Comparison of ENCODE assay signal across 25 mouse cellular contexts in genomic region chr16:71885701-71886100, GRCm38 (mm10).
"Had no signal": no experiment of that assay in that cellular context is flagged by ENCODE, and none has a peak within 500 bp of the region (broad histone marks: within the 10 kb centered on the region; RNA-seq: fewer than 3 reads in every experiment).

No protein-coding gene starts in this region.

- H3K4me3 ChIP-seq: gastrocnemius, adult 2 months; heart, adult 2 months; heart, embryonic 13.5 days; heart, embryonic 15.5 days; hindbrain, embryonic 13.5 days; hindbrain, embryonic 15.5 days; layer of hippocampus, adult 2 months; left cerebral cortex, adult 2 months; limb, embryonic 10.5 days; limb, embryonic 12.5 days; liver, embryonic 13.5 days; liver, embryonic 15.5 days had no signal

- DNase-seq: gastrocnemius, adult 2 months; gastrocnemius, postnatal 14 days; gastrocnemius, postnatal 36 days; heart, adult 11 months; heart, adult 2 months; heart, postnatal 14 days; heart, postnatal 36 days; kidney, adult 2 months; kidney, adult 9 months; kidney, postnatal 10 days; kidney, postnatal 25 days; kidney, postnatal 4 days; liver; liver, embryonic 13.5 days; liver, postnatal 0 days had no signal

- H3K4me1 ChIP-seq: heart, embryonic 13.5 days; heart, embryonic 15.5 days; hindbrain, embryonic 13.5 days; hindbrain, embryonic 15.5 days; limb, embryonic 10.5 days; limb, embryonic 12.5 days; liver, embryonic 13.5 days; liver, embryonic 15.5 days had no signal

- H3K9ac ChIP-seq: heart, embryonic 13.5 days; heart, embryonic 15.5 days; hindbrain, embryonic 13.5 days; hindbrain, embryonic 15.5 days; limb, embryonic 12.5 days; liver, embryonic 13.5 days; liver, embryonic 15.5 days; liver, postnatal 0 days had no signal

- H3K27ac ChIP-seq: gastrocnemius, adult 2 months; heart, adult 2 months; heart, embryonic 13.5 days; heart, embryonic 15.5 days; hindbrain, embryonic 13.5 days; hindbrain, embryonic 15.5 days; hindbrain, postnatal 0 days; layer of hippocampus, adult 2 months; left cerebral cortex, adult 2 months; limb, embryonic 10.5 days; limb, embryonic 12.5 days; liver, embryonic 13.5 days; liver, embryonic 15.5 days had no signal

- H3K36me3 ChIP-seq: heart, embryonic 13.5 days; heart, embryonic 15.5 days; hindbrain, embryonic 13.5 days; hindbrain, embryonic 15.5 days; limb, embryonic 10.5 days; limb, embryonic 12.5 days; liver, embryonic 13.5 days; liver, embryonic 15.5 days had no signal

- H3K9me3 ChIP-seq: heart, embryonic 13.5 days; heart, embryonic 15.5 days; hindbrain, embryonic 13.5 days; hindbrain, embryonic 15.5 days; limb, embryonic 10.5 days; limb, embryonic 12.5 days; liver, embryonic 13.5 days; liver, embryonic 15.5 days had no signal

- H3K27me3 ChIP-seq: heart, embryonic 13.5 days; heart, embryonic 15.5 days; hindbrain, embryonic 13.5 days; hindbrain, embryonic 15.5 days; limb, embryonic 12.5 days; liver, embryonic 13.5 days; liver, embryonic 15.5 days had no signal
